Mouse (Mus musculus) midbrain, embryonic 15.5 days (tissue): ENCODE data around the gene Nckap5l. TPM values are rescaled to one million over a fixed set of nuclear protein-coding genes. Genes with fewer than 3 reads are reported as not detected.

Source experiments
- ATAC-seq: fragments of 200-750 bp; cut with Nextera tagmentation; replicated peaks from 2 replicates; pipeline ENCODE4 v1.8.0; 2017; ENCODE audit warnings: moderate TSS enrichment
- H3K27ac ChIP-seq: fragments of 300-500 bp; sonication (generic); 2 replicates; pipeline ENCODE4 v1.5.1; 2015; ENCODE audit warnings: mild to moderate bottlenecking, inconsistent platforms
- H3K27me3 ChIP-seq: fragments of 300-500 bp; sonication (generic); replicated peaks from 2 replicates; pipeline ENCODE4 v1.6.1; 2015; ENCODE audit warnings: inconsistent platforms
- H3K36me3 ChIP-seq: fragments of 300-500 bp; sonication (generic); replicated peaks from 2 replicates; pipeline ENCODE4 v1.6.1; 2015; ENCODE audit warnings: inconsistent platforms
- H3K4me1 ChIP-seq: fragments of 300-500 bp; sonication (generic); 2 replicates; pipeline ENCODE4 v1.6.1; 2015; ENCODE audit warnings: inconsistent platforms
- H3K4me2 ChIP-seq: fragments of 300-500 bp; sonication (generic); 2 replicates; pipeline ENCODE4 v1.6.1; 2015; ENCODE audit warnings: inconsistent platforms, mild to moderate bottlenecking, moderate library complexity
- H3K4me3 ChIP-seq: fragments of 300-500 bp; sonication (generic); 2 replicates; pipeline ENCODE4 v1.5.1; 2015; ENCODE audit warnings: mild to moderate bottlenecking, inconsistent platforms
- H3K9ac ChIP-seq: fragments of 300-500 bp; sonication (generic); 2 replicates; pipeline ENCODE4 v1.6.1; 2015; ENCODE audit warnings: mild to moderate bottlenecking, inconsistent platforms
- H3K9me3 ChIP-seq: fragments of 300-500 bp; sonication (generic); 2 replicates; pipeline ENCODE4 v1.6.1; 2016; ENCODE audit warnings: inconsistent platforms
- WGBS: fragments of 180-500 bp; shearing (Covaris S2); methylation state at CpG from one replicate; pipeline ENCODE4 v1.1.7; 2015; ENCODE audit warnings: mixed read lengths; 5-methylcytosine and 5-hydroxymethylcytosine counted together
- polyA plus RNA-seq: library from polyadenylated mRNA; unstranded; fragments of >200 nt; fragmentation: Nextera tagmentation; extraction: Ambion mirVana; gene quantifications from 2 replicates; pipeline ENCODE4 v1.2.1, GENCODE M21; 2015

Gene Nckap5l
- polyA plus RNA-seq = 13.4 and 15.6 TPM in 2 replicates

DNA sequence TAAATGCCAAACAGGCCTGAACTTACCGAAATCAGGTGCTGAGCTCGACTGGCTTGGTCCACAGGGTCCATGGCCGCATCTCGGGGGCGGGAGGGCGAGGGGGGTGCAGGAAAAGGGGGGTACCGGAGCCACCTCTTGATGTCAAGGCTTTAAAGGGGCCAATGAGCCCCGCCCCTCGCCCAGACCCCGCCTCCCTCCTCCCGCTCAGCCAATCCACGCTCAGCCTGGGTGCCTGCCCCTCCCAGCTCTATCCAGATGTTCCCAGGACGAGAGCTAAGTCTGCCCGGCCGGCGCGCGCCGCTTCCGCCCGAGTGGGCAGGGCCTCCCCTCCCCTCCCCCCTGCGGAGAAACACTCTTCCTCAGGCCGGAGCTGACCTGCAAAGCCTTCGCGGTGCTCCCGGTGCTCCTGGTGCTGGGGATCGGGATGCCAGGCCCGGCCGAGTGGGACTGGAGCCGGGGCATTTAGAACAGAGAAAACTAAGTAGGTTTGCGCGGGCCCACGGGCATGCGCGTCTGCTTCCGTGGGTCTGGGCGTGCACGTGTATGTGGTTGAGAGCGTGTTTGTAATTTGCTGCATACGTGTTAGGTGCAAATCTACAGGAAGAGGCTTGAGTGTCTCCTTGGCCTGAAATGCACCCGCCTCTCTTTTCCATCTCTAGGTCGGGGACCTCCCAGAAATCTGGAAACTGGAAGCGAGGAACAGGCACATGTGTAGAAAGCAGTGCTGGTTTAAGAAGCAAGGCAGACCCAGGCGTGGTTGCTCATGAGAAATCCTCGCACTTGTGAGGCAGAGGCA is at the start of gene Nckap5l:
Gene Nckap5l (minus strand): TSS at position 143 of the 796 bp plus-strand sequence.
- Histone ChIP-seq H3K4me1 (peaks cover 34% of the 10 kb centered on the region), H3K4me3 (peak within 1 kb of the TSS; percentile 78), H3K9ac (peak within 1 kb of the TSS; percentile 82), H3K27ac (peak within 1 kb of the TSS; percentile 85), H3K27me3 (no peaks in the 10 kb centered on the region), H3K36me3 (no peaks in the 10 kb centered on the region), H3K4me2 (peak within 1 kb of the TSS; percentile 89), H3K9me3 (no peaks in the 10 kb centered on the region)
- ATAC-seq = peak; percentile 94
- WGBS = under 1% methylated on average over 44 of the region's 45 CpGs

DNA sequence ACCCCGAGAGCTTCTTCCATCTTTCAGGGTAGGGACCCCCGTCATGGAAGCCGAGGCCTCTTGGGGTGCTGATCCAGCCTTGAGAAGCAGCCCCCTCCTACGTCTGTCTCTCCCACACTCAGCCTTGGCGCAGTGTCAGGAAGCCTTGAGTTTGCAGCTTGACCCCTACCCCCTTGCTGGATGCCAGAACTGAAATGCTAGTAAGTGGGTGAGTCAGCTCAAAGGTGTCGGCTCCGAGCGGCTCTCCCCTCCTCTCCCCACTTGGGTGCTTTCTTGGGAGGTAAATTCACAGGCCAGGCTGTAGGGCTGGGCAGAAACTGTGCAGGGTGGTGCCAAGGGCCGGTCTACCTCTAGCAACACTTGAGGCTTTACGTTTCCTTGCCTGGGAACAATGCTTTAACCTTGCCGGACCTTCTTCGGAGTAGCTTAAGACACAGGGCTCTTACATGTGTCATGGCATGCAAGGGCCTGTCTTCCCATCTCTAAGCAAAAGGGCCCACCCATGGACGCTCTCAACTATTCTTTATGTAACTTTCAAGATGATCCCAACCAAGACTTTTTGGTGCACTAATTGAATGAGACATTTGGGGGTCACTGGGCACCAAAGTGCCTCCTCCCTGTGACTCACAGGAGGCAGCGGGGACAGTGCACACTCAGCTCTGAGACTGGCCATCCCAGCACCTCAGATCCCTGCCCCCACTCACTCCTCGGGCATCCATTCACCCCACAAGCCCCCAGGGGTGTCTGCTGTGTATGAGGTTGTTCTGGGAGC is 48.0 kb upstream of the Nckap5l start:
- WGBS = 79% methylated on average over 15 of the region's 15 CpGs
- H3K4me1 ChIP-seq = peaks cover 12% of the 10 kb centered on the region
- no peak overlapping the region for H3K27ac ChIP-seq
- no peaks in the 10 kb centered on the region for H3K9me3 ChIP-seq
- H3K4me2 ChIP-seq = no peak overlapping the region
- no peak overlapping the region for H3K9ac ChIP-seq
- H3K27me3 ChIP-seq = no peaks in the 10 kb centered on the region
- no peak overlapping the region for H3K4me3 ChIP-seq
- ATAC-seq = no peak
- H3K36me3 ChIP-seq = no peaks in the 10 kb centered on the region

DNA sequence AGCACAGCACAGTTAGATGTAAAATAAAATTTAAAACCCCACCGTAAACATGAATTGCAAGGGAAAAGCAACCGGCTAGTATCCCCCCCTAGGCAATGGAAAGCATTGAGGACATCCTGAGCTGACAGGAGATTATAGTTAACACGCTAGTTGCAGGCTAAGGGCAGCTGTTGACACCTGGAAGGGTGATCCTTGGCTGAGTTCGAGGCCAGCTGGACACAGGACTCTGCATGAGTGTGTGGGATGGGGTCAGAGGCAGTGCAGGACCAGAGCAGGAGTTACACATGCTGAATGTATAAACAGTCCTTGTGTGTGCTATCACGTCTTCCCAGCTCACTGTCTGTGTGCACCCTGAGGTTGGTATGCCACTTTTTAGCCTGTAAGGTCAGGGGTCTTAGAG is 45.7 kb upstream of the Nckap5l start:
- H3K27me3 ChIP-seq = no peaks in the 10 kb centered on the region
- ATAC-seq = no peak
- H3K4me2 ChIP-seq = no peak overlapping the region
- H3K27ac ChIP-seq = no peak overlapping the region
- H3K9me3 ChIP-seq = no peaks in the 10 kb centered on the region
- H3K4me1 ChIP-seq = peaks cover 12% of the 10 kb centered on the region
- H3K36me3 ChIP-seq = no peaks in the 10 kb centered on the region
- H3K9ac ChIP-seq = no peak overlapping the region
- no peak overlapping the region for H3K4me3 ChIP-seq
- WGBS = 77% methylated on average over 5 of the region's 5 CpGs

DNA sequence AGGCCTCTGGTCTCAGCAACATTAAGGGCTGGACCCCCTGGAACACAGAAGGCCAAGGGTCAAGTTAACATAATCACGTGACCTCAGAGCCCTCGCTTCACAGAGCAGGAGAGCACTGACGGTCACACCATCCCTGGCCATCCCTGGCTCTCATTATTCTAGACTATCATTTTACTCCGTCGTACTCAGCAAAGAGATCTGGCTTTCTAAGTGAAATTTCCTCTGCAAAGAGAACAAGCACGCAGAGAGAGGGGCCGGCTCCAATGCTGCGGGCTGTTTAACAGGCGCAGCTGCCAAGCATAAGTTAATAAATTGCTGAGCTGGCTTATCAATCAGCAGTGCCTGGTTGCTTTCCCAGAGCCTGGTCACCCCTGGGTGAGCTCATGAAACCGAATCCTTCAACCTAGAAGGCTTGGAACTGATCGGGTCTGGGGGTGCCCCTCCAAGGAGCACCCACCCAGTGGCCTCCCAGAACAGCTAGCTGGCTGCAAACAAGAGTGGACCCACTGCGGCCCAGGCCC is 44.8 kb upstream of the Nckap5l start:
- H3K4me1 ChIP-seq = peaks cover 18% of the 10 kb centered on the region
- no peak overlapping the region for H3K4me2 ChIP-seq
- peak overlapping the region; percentile 22; the same call in 1 of the 2 replicates for H3K27ac ChIP-seq
- no peak overlapping the region for H3K9ac ChIP-seq
- H3K9me3 ChIP-seq = no peaks in the 10 kb centered on the region
- no peak overlapping the region for H3K4me3 ChIP-seq
- H3K36me3 ChIP-seq = no peaks in the 10 kb centered on the region
- H3K27me3 ChIP-seq = no peaks in the 10 kb centered on the region
- WGBS = 45% methylated on average over 12 of the region's 12 CpGs
- ATAC-seq = no peak

DNA sequence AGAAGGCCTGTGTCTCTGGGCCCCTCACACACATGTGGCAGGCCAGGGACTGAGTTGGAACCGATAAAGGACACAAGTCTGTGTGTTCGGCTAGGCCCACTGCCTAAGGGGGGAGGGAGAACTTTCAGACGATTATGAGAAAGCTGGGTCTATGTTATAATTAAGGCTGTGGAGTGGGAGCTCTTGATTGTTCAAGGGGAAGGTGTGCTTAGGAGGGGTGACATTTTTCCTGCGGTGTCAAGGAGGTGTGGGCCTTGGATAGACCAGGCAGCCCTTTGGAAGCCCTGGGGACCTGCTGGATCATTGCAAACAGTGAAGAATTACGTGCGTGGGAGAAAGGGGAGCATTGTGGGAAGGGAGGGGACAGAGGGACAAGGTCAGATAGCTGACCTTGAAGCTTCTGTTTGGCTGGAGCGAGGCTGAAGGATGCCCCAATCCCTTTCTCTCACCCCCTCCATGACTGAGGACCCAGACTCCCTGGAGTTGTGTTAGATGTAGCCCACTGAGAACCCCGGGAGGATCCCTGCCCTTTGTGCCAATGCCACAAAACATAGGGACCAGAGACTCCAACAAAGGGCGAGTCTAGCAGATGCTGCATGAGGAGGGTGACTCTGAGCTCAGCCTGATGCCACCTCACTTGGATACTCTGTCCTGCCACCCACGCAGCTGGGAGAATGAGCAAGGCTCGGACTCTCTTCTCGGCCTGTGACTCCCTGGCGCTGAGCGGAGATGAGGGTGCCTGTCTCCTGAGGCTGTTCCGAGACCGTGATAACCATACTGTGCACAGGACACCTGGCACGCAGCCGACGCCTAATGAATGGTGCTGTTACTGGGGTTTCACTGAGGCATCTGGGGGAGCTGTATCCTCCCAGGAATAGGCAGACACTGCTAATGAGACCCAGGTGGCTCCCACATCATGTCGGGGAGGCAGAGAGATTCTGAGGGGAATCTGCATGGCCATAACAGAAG is 44.0 kb upstream of the Nckap5l start:
- Histone ChIP-seq H3K9ac (no peak overlapping the region), H3K36me3 (no peaks in the 10 kb centered on the region), H3K4me3 (no peak overlapping the region), H3K9me3 (no peaks in the 10 kb centered on the region), H3K27ac (peak overlapping the region; percentile 22; the same call in 1 of the 2 replicates), H3K4me2 (no peak overlapping the region), H3K27me3 (no peaks in the 10 kb centered on the region), H3K4me1 (peaks cover 21% of the 10 kb centered on the region)
- no peak for ATAC-seq
- WGBS = 64% methylated on average over 20 of the region's 20 CpGs

DNA sequence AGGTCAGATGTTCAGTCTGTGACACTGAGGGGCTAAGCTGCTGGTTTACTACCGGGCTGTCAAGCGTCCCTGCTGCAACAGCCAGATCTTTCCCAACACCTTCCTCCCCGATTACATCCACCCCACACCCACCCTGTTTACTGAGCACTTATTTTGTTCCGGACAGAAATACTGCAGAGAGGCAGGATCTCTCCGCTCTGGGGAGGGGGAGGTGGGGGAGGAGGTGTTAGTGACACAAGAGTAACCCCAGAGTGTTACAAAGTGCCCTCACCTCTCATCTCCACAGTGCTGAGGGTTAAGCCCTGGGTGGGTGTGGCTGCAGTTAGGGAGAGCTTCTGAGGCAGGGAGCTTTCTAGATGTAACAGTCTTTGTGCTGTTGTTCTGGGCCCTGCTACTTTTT is 42.8 kb upstream of the Nckap5l start:
- no peak overlapping the region for H3K9ac ChIP-seq
- ATAC-seq = no peak
- no peaks in the 10 kb centered on the region for H3K27me3 ChIP-seq
- no peak overlapping the region for H3K27ac ChIP-seq
- no peaks in the 10 kb centered on the region for H3K9me3 ChIP-seq
- 56% methylated on average over 5 of the region's 5 CpGs for WGBS
- peaks cover 21% of the 10 kb centered on the region for H3K4me1 ChIP-seq
- no peak overlapping the region for H3K4me3 ChIP-seq
- no peak overlapping the region for H3K4me2 ChIP-seq
- no peaks in the 10 kb centered on the region for H3K36me3 ChIP-seq

DNA sequence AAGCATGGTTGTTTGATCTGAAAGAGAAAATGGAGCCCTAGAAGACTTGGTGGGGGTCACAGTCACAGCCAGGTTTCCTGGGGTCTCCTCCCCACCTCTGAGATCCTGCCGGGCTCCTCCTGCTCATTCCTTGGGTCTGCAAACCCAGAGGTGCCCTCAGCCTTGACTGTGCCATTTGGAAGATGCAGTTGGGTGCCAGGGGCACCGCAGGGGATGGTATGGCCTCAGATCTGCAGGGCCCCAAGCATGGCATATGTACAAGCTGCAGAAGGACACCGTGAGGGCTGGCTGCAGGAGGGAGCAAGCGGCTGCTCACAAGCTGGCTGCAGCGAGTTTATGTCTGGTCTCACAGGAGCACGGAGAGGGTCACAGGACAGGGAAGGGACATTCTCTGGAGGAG is 42.2 kb upstream of the Nckap5l start:
- WGBS = 56% methylated on average over 6 of the region's 6 CpGs
- Histone ChIP-seq H3K4me2 (no peak overlapping the region), H3K27me3 (no peaks in the 10 kb centered on the region), H3K36me3 (no peaks in the 10 kb centered on the region), H3K4me1 (peaks cover 21% of the 10 kb centered on the region), H3K9me3 (no peaks in the 10 kb centered on the region), H3K4me3 (no peak overlapping the region), H3K9ac (no peak overlapping the region), H3K27ac (no peak overlapping the region)
- no peak for ATAC-seq

DNA sequence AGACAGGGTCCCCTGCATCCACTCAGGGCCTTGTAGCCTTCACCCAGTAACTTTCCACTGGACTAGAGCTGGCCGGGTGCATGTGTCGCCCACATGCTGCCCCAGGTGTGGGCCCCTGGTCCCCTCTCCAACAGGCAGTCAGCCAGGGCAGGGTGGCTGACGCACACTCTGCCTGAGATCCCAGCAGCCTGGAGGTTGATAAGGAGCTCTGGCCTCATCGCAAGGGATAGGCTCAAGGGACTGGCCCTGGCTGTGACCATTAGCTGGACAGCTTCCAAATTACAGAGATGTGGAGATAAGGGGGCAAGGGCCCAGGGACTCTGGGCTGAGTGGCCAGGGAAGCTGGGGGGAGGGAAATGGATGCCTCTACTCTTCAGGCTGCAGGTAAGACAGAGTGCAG is 41.2 kb upstream of the Nckap5l start:
- Histone ChIP-seq H3K4me2 (no peak overlapping the region), H3K27me3 (no peaks in the 10 kb centered on the region), H3K9me3 (no peaks in the 10 kb centered on the region), H3K36me3 (no peaks in the 10 kb centered on the region), H3K4me1 (peaks cover 21% of the 10 kb centered on the region), H3K27ac (no peak overlapping the region), H3K4me3 (no peak overlapping the region), H3K9ac (no peak overlapping the region)
- no peak for ATAC-seq
- 81% methylated on average over 4 of the region's 4 CpGs for WGBS

DNA sequence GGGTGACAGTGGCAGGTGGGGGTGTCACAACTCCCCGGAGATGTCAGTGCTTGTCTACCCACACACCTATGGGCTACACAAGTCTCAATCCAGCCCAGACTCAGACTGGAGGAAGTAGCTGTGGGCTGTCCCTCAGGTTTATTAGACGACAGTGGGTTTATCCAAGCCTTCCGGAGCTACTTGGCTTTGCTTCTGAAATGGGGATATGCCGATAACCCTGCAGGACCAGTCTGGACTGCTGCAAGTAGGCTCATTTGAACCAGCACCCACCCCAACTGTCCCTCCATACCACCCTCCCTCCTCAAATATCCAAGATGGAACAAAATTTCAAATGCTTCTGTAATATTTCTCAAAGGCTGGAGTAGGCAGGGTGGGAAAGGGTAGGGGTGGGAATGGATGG is 40.8 kb upstream of the Nckap5l start:
- Histone ChIP-seq H3K4me1 (peaks cover 21% of the 10 kb centered on the region), H3K27ac (no peak overlapping the region), H3K4me3 (no peak overlapping the region), H3K36me3 (no peaks in the 10 kb centered on the region), H3K9ac (no peak overlapping the region), H3K4me2 (no peak overlapping the region), H3K27me3 (no peaks in the 10 kb centered on the region), H3K9me3 (no peaks in the 10 kb centered on the region)
- ATAC-seq = no peak
- 86% methylated on average over 4 of the region's 4 CpGs for WGBS

DNA sequence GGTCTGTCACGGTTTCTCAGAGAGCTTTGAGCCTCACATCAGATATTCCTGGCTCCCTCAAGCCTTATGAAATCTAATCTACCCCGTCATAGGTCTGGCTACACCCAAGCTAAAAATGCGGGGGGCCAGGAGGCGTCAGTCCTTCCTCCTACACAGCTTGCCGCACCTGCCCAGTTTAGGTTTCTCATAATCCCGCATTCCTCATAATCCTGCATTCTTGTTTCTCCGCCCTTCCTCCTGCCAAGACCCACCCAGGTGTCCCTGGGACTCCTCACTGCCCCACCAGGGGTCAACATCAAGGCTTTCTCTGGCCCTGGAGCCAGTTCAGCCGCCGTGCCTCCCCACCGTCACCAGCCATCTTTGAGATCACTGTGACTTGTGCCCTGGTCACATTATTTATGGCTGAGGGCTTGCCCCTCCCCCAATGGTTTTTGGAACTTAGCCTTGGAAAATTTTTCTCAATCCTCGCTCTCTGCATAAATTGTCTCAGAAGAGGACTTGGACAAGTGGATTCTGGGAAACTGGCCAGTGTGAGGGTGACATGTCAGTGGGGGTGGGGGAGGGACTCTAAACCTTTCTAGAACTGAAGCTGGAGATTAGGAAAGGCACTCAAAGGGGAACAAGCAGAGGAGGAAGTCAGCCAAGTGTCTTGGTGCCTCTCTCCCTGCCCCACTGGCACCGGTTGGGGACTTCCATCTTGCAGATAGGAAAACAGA is 40.1 kb upstream of the Nckap5l start:
- 38% methylated on average over 12 of the region's 12 CpGs for WGBS

DNA sequence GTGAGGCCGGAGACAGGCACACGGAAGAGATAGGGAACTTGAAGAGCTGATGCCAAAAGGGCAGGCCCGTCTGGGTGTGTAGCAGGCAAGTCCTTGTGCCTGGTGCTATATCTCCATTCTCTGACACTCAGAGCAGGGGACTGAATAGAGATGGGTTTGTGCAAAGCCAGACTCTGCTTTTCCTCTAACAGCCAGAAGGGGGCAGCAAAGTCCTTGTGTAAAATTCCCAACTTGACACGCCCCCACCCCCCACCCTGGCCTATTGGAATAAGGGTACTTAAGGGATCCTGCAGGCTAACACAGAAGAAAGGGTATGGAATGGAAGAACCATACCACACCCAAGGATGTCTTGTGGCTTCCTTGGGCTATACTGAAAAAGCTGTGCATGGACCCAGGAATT is 39.5 kb upstream of the Nckap5l start:
- no peaks in the 10 kb centered on the region for H3K27me3 ChIP-seq
- no peaks in the 10 kb centered on the region for H3K36me3 ChIP-seq
- no peak overlapping the region for H3K4me3 ChIP-seq
- no peak overlapping the region for H3K4me2 ChIP-seq
- 15% methylated on average over 4 of the region's 4 CpGs for WGBS
- H3K4me1 ChIP-seq = peaks cover 14% of the 10 kb centered on the region
- no peaks in the 10 kb centered on the region for H3K9me3 ChIP-seq
- no peak overlapping the region for H3K27ac ChIP-seq
- 0 out of 2 replicates have a peak overlapping the region, but pooled peaks have one; percentile 4 for H3K9ac ChIP-seq
- peak; percentile 69 for ATAC-seq

More for the DNA sequence above, 40.1 kb upstream of the Nckap5l start:
- no peaks in the 10 kb centered on the region for H3K36me3 ChIP-seq
- peaks cover 20% of the 10 kb centered on the region for H3K4me1 ChIP-seq
- no peak overlapping the region for H3K4me2 ChIP-seq
- peak; percentile 25; the same call in 1 of the 2 replicates for ATAC-seq
- H3K9ac ChIP-seq = no peak overlapping the region
- no peaks in the 10 kb centered on the region for H3K9me3 ChIP-seq
- no peak overlapping the region for H3K4me3 ChIP-seq
- no peak overlapping the region for H3K27ac ChIP-seq
- no peaks in the 10 kb centered on the region for H3K27me3 ChIP-seq
